Mouse (Mus musculus) cerebellum, postnatal 4 days (tissue): ENCODE measurements at regions not wholly inside any gene's neighbourhood (a gene's known extent, or its start where the extent isn't known, plus 50 kb on each side); places are given as distances from the start of the nearest gene placed in this dataset.
"Not testable (repeated sequence)": the region's sequence is repeated elsewhere in the genome, so short reads cannot be mapped to it uniquely, and the experiment has no call there.

Source experiments
- DNase-seq, 2 experiments: peaks; one replicate each; pipeline ENCODE4 v3.0.0; 2022; ENCODE audit warnings: low spot score in 2 of 2, mixed read lengths in 1 of 2

GRCm38 (mm10) chr3:60798862-60799261 lies 203.7 kb upstream of the P2ry1 start:
- DNase-seq, result no peak

GRCm38 (mm10) chr3:60804711-60805293 lies 197.8 kb upstream of the P2ry1 start:
- no peak for DNase-seq

- no peak for DNase-seq
Observed at GRCm38 (mm10) chr3:60811924-60812323, 190.7 kb upstream of the P2ry1 start.

GRCm38 (mm10) chr3:60813485-60813884 lies 189.1 kb upstream of the P2ry1 start:
- no peak for DNase-seq

GRCm38 (mm10) chr3:60819684-60820281 lies 182.8 kb upstream of the P2ry1 start:
- DNase-seq, result no peak

GRCm38 (mm10) chr3:60821463-60821862 lies 181.1 kb upstream of the P2ry1 start:
- no peak for DNase-seq

- no peak for DNase-seq
Observed at GRCm38 (mm10) chr3:60826759-60827158, 175.8 kb upstream of the P2ry1 start.

- DNase-seq, result no peak
Observed at GRCm38 (mm10) chr3:60832385-60832784, 170.2 kb upstream of the P2ry1 start.

GRCm38 (mm10) chr3:60841895-60842294 lies 160.7 kb upstream of the P2ry1 start:
- DNase-seq, result no peak

- no peak for DNase-seq
Observed at GRCm38 (mm10) chr3:60845293-60845692, 157.3 kb upstream of the P2ry1 start.

- DNase-seq, result no peak
Observed at GRCm38 (mm10) chr3:60848437-60848836, 154.2 kb upstream of the P2ry1 start.

GRCm38 (mm10) chr3:60853773-60854172 lies 148.8 kb upstream of the P2ry1 start:
- DNase-seq, result no peak

GRCm38 (mm10) chr3:60855734-60856133 lies 146.9 kb upstream of the P2ry1 start:
- DNase-seq, result no peak

- DNase-seq, result no peak
Observed at GRCm38 (mm10) chr3:60858474-60859118, 144.0 kb upstream of the P2ry1 start.

- no peak for DNase-seq
Observed at GRCm38 (mm10) chr3:60859119-60859515, 143.5 kb upstream of the P2ry1 start.

- not testable (repeated sequence) for DNase-seq
Observed at GRCm38 (mm10) chr3:60876858-60877257, 125.7 kb upstream of the P2ry1 start.

GRCm38 (mm10) chr3:60878880-60879279 lies 123.7 kb upstream of the P2ry1 start:
- no peak for DNase-seq

- no peak for DNase-seq
Observed at GRCm38 (mm10) chr3:60884027-60884426, 118.6 kb upstream of the P2ry1 start.

GRCm38 (mm10) chr3:60889191-60889861 lies 113.3 kb upstream of the P2ry1 start:
- DNase-seq, result no peak

- DNase-seq, result no peak
Observed at GRCm38 (mm10) chr3:60897628-60898269, 104.8 kb upstream of the P2ry1 start.

GRCm38 (mm10) chr3:60898720-60899119 lies 103.9 kb upstream of the P2ry1 start:
- no peak for DNase-seq

GRCm38 (mm10) chr3:60901571-60901970 lies 101.0 kb upstream of the P2ry1 start:
- no peak for DNase-seq
